Mouse (Mus musculus) heart, adult 2 months (tissue): ENCODE measurements around the gene Hnrnpa3. TPM values are rescaled to one million over a fixed set of nuclear protein-coding genes. Genes with fewer than 3 reads are reported as not detected.

Experiments
- DNase-seq, 2 experiments: peaks; one replicate each; pipeline ENCODE4 v3.0.0; 2021
- H3K27ac ChIP-seq: fragments of 200-600 bp; 2 replicates; pipeline ENCODE4 v1.8.1; 2022
- H3K27me3 ChIP-seq: fragments of 200-500 bp; 2 replicates; pipeline ENCODE4 v1.6.1; 2012; ENCODE audit warnings: mild to moderate bottlenecking, low read length, inconsistent platforms, mixed read lengths; ENCODE audit not compliant: control insufficient read depth, insufficient read depth
- H3K36me3 ChIP-seq: fragments of 200-500 bp; 2 replicates; pipeline ENCODE4 v1.6.1; 2012; ENCODE audit warnings: low read length, inconsistent platforms; ENCODE audit not compliant: control insufficient read depth, insufficient read depth
- H3K4me1 ChIP-seq: fragments of 200-500 bp; 2 replicates; pipeline ENCODE4 v1.6.1; 2011; ENCODE audit warnings: low read length; ENCODE audit not compliant: control insufficient read depth, insufficient read depth
- H3K4me3 ChIP-seq: fragments of 200-600 bp; 2 replicates; pipeline ENCODE4 v1.8.1; 2022
- H3K79me2 ChIP-seq: fragments of 200-500 bp; replicated peaks from 2 replicates; pipeline ENCODE4 v1.6.1; 2012; ENCODE audit warnings: mild to moderate bottlenecking, inconsistent platforms, low read length, moderate library complexity, mixed read lengths; ENCODE audit not compliant: control insufficient read depth, insufficient read depth
- H3K9ac ChIP-seq: fragments of 200-500 bp; 2 replicates; pipeline ENCODE4 v1.6.1; 2012; ENCODE audit warnings: low read depth, mild to moderate bottlenecking, control low read depth, inconsistent platforms, low read length, mixed read lengths
- CTCF ChIP-seq: fragments of 200-600 bp; IDR thresholded peaks from 2 replicates; pipeline ENCODE4 v1.8.1; 2022; ENCODE audit warnings: antibody characterized with exemption, mild to moderate bottlenecking, moderate library complexity
- EP300 ChIP-seq: fragments of 200-500 bp; IDR thresholded peaks from 2 replicates; pipeline ENCODE4 v1.6.1; 2011; ENCODE audit warnings: low read depth, low read length, control low read depth; ENCODE audit not compliant: insufficient read depth
- POLR2A ChIP-seq: fragments of 200-500 bp; IDR thresholded peaks from 2 replicates; pipeline ENCODE4 v1.6.1; 2011; ENCODE audit warnings: mild to moderate bottlenecking, low read depth, low read length, control low read depth; ENCODE audit not compliant: insufficient read depth
- WGBS: fragments of 180-500 bp; shearing (Covaris S2); methylation state at CpG from one replicate; pipeline ENCODE4 v1.1.7; 2018; 5-methylcytosine and 5-hydroxymethylcytosine counted together
- intact Hi-C: fragments of 180-260 bp; cut with DNase I; formaldehyde crosslinking; loops from one replicate; pipeline ENCODE4 v1.15.1; 2025
- polyA plus RNA-seq: library from polyadenylated mRNA; depleted of rRNA; stranded (reverse); fragments of >200 nt; gene quantifications from 2 replicates; pipeline ENCODE4 v1.2.3, GENCODE M21; 2012
- total RNA-seq, 2 experiments: library from RNA; stranded (reverse); gene quantifications; 2 replicates each; pipeline ENCODE4 v1.2.3; 2021

The Hnrnpa3 gene
- total and polyA plus RNA-seq, 3 experiments = 18.5 to 180 (median 177) TPM

- Histone ChIP-seq H3K36me3 (peaks cover 37% of the 10 kb centered on the region), H3K79me2 (peaks cover 10% of the 10 kb centered on the region), H3K27me3 (no peaks in the 10 kb centered on the region), H3K4me3 (peak overlapping the region; percentile 98), H3K27ac (peak overlapping the region; percentile 100), H3K4me1 (peaks cover 23% of the 10 kb centered on the region), H3K9ac (peak overlapping the region; percentile 50; the same call in 1 of the 2 replicates)
- DNase-seq = no peak
- intact Hi-C loops = loop anchor here (2.0 to 10.0 kb wide), 2 partner anchors 15 to 97 kb away; no protein-coding TSS in a partner anchor
- 12% methylated on average over 9 of the region's 9 CpGs for whole genome bisulfite sequencing
- TF ChIP-seq CTCF = no peak
- no peak for TF ChIP-seq EP300
- no peak for TF ChIP-seq POLR2A
Measured at GRCm38 (mm10) chr2:75701822-75702587, 42.9 kb downstream of the Hnrnpa3 start.

- TF ChIP-seq CTCF = no peak
- TF ChIP-seq POLR2A = no peak
- TF ChIP-seq EP300 = no peak
- Histone ChIP-seq H3K9ac (peak overlapping the region; percentile 70; the same call in 1 of the 2 replicates), H3K36me3 (peaks cover 35% of the 10 kb centered on the region), H3K79me2 (peaks cover 10% of the 10 kb centered on the region), H3K4me3 (peak overlapping the region; percentile 98), H3K4me1 (peaks cover 20% of the 10 kb centered on the region), H3K27ac (peak overlapping the region; percentile 100), H3K27me3 (no peaks in the 10 kb centered on the region)
- WGBS = 2% methylated on average over 5 of the region's 5 CpGs
- DNase-seq = no peak
- intact Hi-C loops = loop anchor here (2.0 to 10.0 kb wide), 2 partner anchors 16 to 98 kb away; no protein-coding TSS in a partner anchor
Measured at GRCm38 (mm10) chr2:75702588-75702976, 43.5 kb downstream of the Hnrnpa3 start.

GRCm38 (mm10) chr2:75703375-75704181 lies 44.5 kb downstream of the Hnrnpa3 start:
- TF ChIP-seq EP300 (peak; percentile 86), POLR2A (peak; percentile 82), CTCF (peak; percentile 16; the same call in 1 of the 2 replicates)
- H3K4me3 ChIP-seq = peak overlapping the region; percentile 98
- H3K4me1 ChIP-seq = peaks cover 14% of the 10 kb centered on the region
- intact Hi-C loops = loop anchor here (1.0 to 10.0 kb wide), 5 partner anchors 17 to 99 kb away; partner anchors contain the start of gene Hnrnpa3
- peaks cover 31% of the 10 kb centered on the region for H3K36me3 ChIP-seq
- H3K9ac ChIP-seq = peak overlapping the region; percentile 91
- H3K79me2 ChIP-seq = peaks cover 9% of the 10 kb centered on the region
- WGBS = under 1% methylated on average over 62 of the region's 62 CpGs
- no peaks in the 10 kb centered on the region for H3K27me3 ChIP-seq
- peak overlapping the region; percentile 100 for H3K27ac ChIP-seq
- DNase-seq = peak; percentile 96

- peak; percentile 45 for TF ChIP-seq CTCF
- peak; percentile 11; the same call in 1 of the 2 replicates for TF ChIP-seq EP300
- peak; percentile 99 for TF ChIP-seq POLR2A
- peak within 1 kb of the TSS; percentile 100 for H3K27ac ChIP-seq
- H3K4me3 ChIP-seq = peak within 1 kb of the TSS; percentile 98
- H3K36me3 ChIP-seq = peaks cover 22% of the 10 kb centered on the region
- intact Hi-C loops = loop anchor here (2.0 to 10.0 kb wide), 3 partner anchors 26 to 100 kb away; no protein-coding TSS in a partner anchor
- H3K27me3 ChIP-seq = no peaks in the 10 kb centered on the region
- peak; percentile 99 to 100 for DNase-seq
- H3K9ac ChIP-seq = peak within 1 kb of the TSS; percentile 91
- H3K79me2 ChIP-seq = peaks cover 4% of the 10 kb centered on the region; the same call in 1 of the 2 replicates
- under 1% methylated on average over 58 of the region's 58 CpGs for WGBS
- H3K4me1 ChIP-seq = peaks cover 9% of the 10 kb centered on the region
Measured at GRCm38 (mm10) chr2:75704234-75705161, 45.4 kb downstream of the Hnrnpa3 start, which contains the start of gene Nfe2l2. Gene Nfe2l2, minus strand, starts transcription at chr2:75704641.

GRCm38 (mm10) chr2:75705162-75705752 lies 46.2 kb downstream of the Hnrnpa3 start:
- Histone ChIP-seq H3K27me3 (no peaks in the 10 kb centered on the region), H3K27ac (peak overlapping the region; percentile 100), H3K79me2 (peaks cover 4% of the 10 kb centered on the region; the same call in 1 of the 2 replicates), H3K36me3 (peaks cover 19% of the 10 kb centered on the region), H3K4me3 (peak overlapping the region; percentile 98), H3K4me1 (peaks cover 9% of the 10 kb centered on the region), H3K9ac (peak overlapping the region; percentile 60)
- 8% methylated on average over 19 of the region's 19 CpGs for WGBS
- TF ChIP-seq EP300 (no peak), POLR2A (no peak), CTCF (no peak)
- DNase-seq = no peak
- intact Hi-C loops = loop anchor here (2.0 to 10.0 kb wide), 3 partner anchors 26 to 100 kb away; no protein-coding TSS in a partner anchor
